Mouse (Mus musculus): Measurements from ENCODE around the gene Fnbp1.
A peak's percentile ranks its signal among the peaks of the same experiment; 100 is the strongest.
"Not testable (repeated sequence)": the region's sequence is repeated elsewhere in the genome, so short reads cannot be mapped to it uniquely, and the experiment has no call there.

Fnbp1 gene

GRCm38 (mm10) chr2:31141867-31142454 lies at the start of gene Fnbp1:
TSS of gene Fnbp1 (minus strand) at chr2:31142008.
- peak; percentile 85 for ATAC-seq (ENCODE audit: insufficient number of reproducible peaks, low FRiP score, low TSS enrichment)

DNA sequence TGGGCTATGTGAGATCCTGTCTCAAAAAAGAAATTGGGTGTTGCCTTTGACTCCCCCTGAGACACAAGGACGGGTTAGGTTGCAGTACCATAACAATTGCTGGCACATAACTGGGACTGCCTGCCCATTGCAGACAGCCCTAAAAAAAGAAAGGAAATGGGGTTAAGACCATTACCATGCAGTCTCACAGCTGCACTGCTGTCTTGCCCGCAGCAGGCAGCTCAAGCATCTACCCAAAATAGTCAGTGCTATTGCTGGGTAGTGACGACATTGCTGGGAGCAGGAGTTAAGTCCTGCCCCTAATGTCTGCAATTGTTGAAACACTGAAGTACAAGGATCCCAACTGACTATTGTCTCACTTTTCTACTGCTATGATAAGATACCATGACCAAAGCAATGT lies 47.8 kb upstream of the Fnbp1 start:
- ATAC-seq (ENCODE audit: insufficient number of reproducible peaks, low FRiP score, low TSS enrichment): no peak

DNA sequence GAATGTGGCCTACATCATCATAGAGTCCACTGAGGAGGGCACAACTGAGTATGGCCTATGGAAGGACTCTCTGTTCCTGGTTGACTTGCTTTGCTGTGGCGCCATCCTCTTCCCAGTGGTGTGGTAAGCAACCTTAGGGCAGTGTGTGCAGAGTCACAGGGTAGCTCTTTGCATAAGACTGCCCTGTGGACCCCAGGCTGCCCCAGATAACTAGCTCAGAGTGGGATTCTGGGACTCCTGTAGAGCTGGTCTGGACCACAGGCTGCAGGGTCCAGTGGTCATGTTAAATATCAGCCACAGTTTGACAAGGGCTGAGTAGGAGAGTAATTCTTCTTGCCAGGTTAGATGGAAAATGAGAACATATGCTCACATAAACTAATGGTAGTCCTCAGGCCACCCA lies 46.9 kb upstream of the Fnbp1 start:
- no peak for ATAC-seq (ENCODE audit: insufficient number of reproducible peaks, low FRiP score, low TSS enrichment)

- no peak for ATAC-seq (ENCODE audit: insufficient number of reproducible peaks, low FRiP score, low TSS enrichment)
Observed at GRCm38 (mm10) chr2:31183830-31184229, 42.0 kb upstream of the Fnbp1 start.

GRCm38 (mm10) chr2:31182786-31183330 lies 41.0 kb upstream of the Fnbp1 start:
- ATAC-seq (ENCODE audit: insufficient number of reproducible peaks, low FRiP score, low TSS enrichment): no peak

- no peak for ATAC-seq (ENCODE audit: insufficient number of reproducible peaks, low FRiP score, low TSS enrichment)
Observed at GRCm38 (mm10) chr2:31180081-31180551, 38.3 kb upstream of the Fnbp1 start.

GRCm38 (mm10) chr2:31179471-31179870 lies 37.7 kb upstream of the Fnbp1 start:
- ATAC-seq (ENCODE audit: insufficient number of reproducible peaks, low FRiP score, low TSS enrichment): no peak

DNA sequence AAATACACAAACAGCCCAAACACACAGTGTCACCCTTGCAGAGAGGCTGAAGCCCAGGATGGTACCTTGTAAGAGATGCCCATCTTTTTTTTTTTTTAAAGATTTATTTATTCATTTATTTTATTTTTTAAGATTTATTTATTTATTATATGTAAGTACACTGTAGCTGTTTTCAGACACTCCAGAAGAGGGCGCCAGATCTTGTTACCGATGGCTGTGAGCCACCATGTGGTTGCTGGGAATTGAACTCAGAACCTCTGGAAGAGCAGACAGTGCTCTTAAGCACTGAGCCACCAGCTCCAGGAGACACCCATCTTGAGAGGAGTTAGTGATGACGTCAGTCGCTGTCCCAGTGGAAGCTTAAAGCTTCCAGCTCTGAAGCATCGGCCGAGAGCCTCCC lies 36.8 kb upstream of the Fnbp1 start:
- not testable (repeated sequence) for ATAC-seq (ENCODE audit: insufficient number of reproducible peaks, low FRiP score, low TSS enrichment)

GRCm38 (mm10) chr2:31173290-31173689 lies 31.5 kb upstream of the Fnbp1 start:
- no peak for ATAC-seq (ENCODE audit: insufficient number of reproducible peaks, low FRiP score, low TSS enrichment)

DNA sequence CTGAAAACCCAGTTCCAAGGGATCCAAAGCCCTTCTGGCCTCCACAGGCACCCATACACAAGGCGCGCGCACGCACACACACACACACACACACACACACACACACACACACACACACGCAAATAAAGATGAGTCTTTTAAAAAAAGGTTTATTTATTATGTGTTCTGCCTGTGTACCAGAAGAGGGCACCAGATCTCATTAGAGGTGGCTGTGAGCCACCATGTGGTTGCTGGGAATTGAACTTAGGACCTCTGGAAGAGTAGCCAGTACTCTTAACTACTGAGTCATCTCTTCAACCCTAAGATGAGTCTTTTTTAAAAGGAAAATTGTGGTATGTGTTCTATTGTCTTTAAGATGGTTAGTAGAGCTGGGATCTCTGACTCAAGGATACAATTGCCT lies 30.7 kb upstream of the Fnbp1 start:
- ATAC-seq (ENCODE audit: insufficient number of reproducible peaks, low FRiP score, low TSS enrichment): no peak

DNA sequence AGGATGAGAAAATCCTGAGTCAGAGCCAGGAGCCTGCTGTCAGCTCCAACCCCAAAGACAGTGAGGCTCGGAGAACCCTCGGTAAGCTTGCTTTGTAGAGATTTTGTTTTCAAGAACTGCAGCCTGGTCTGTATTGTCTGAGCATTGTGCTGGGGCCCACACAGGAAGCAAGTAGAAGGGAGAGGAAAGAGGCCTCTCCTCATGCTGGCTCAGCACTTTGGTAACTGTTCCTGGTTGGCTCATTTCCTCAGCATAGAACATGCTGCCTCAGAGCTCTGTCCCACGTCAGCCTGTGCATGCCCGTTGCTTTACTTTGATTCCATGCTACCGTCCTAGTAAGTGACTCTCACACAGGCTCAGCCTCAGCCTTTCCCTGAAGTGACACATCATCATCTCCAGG lies 30.2 kb upstream of the Fnbp1 start:
- no peak for ATAC-seq (ENCODE audit: insufficient number of reproducible peaks, low FRiP score, low TSS enrichment)

GRCm38 (mm10) chr2:31170164-31170563 lies 28.4 kb upstream of the Fnbp1 start:
- no peak for ATAC-seq (ENCODE audit: insufficient number of reproducible peaks, low FRiP score, low TSS enrichment)

- no peak for ATAC-seq (ENCODE audit: insufficient number of reproducible peaks, low FRiP score, low TSS enrichment)
Observed at GRCm38 (mm10) chr2:31169001-31169400, 27.2 kb upstream of the Fnbp1 start.

DNA sequence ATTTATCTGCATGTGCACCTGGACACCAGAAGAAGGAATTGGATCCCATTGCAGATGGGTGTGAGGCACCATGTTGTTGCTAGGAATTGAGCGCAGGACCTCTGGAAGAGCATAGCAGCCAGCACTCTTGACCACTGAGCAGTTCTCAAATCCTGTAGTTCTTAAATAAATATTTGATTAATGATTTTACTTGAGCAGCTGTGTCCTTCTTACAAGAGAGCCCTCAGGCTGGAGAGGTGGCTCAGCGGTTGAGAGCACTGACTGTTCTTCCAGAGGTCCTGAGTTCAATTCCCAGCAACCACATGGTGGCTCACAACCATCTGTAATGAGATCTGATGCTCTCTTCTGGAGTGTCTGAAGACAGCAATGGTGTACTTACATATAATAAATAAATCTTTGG lies 25.8 kb upstream of the Fnbp1 start:
- ATAC-seq (ENCODE audit: insufficient number of reproducible peaks, low FRiP score, low TSS enrichment): not testable (repeated sequence)

DNA sequence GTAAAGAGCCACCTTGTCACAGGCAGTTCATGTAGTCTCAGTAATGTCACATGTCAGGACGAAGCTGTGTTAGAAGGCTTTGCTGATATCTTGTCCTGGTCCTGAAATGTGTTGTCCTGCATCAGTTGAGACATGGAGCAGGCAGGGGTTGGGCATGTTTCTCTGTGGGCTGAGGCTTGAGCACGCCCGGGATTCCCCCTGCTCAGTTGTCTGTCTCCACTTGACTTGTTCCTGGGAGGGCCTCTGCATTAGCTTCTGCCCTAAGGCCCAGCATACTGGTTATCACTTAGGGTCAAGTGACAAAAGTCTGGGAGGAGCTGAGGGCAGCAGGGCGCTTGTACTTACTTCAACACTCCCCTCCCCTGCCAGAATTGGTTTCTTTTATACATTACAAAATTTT lies 23.7 kb upstream of the Fnbp1 start:
- no peak for ATAC-seq (ENCODE audit: insufficient number of reproducible peaks, low FRiP score, low TSS enrichment)

GRCm38 (mm10) chr2:31164841-31165455 lies 23.1 kb upstream of the Fnbp1 start:
- ATAC-seq (ENCODE audit: insufficient number of reproducible peaks, low FRiP score, low TSS enrichment): no peak

- no peak for ATAC-seq (ENCODE audit: insufficient number of reproducible peaks, low FRiP score, low TSS enrichment)
Observed at GRCm38 (mm10) chr2:31163361-31164118, 21.7 kb upstream of the Fnbp1 start.

- no peak for ATAC-seq (ENCODE audit: insufficient number of reproducible peaks, low FRiP score, low TSS enrichment)
Observed at GRCm38 (mm10) chr2:31161620-31162019, 19.8 kb upstream of the Fnbp1 start.

DNA sequence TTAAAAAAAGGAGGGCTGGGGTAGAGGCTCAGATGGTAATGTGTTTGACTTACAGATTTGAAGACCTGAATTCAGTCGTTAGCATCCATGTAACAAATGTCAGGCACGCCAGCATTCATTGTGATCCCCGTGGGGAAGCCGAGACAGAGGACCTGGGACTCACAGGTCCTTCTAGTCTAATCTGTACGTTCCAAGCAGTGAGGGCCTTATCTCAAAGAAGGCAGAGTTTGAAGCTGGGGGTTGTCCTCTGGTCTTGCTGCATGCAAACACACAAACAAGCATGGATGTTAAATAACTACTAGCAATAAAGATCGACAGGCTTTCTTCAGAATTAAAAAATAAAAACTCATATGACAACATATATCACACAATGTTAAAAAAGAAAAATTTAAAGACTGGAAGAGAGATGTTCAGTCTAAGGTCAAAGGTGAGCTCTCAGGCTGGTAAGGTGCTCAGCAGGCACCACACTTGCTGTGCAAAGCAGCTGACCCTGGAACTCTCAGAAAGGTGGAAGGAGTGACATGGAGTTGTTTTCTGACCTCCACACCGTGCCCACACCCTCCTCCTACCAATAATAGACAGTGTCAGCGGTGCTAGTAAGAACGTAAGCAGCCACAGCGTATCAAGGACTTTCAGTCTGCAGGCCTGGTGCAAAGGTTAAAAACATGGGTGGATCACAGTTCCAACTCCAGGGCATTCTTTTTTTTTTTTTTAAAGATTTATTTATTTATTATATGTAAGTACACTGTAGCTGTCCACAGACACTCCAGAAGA lies 18.5 kb upstream of the Fnbp1 start:
- ATAC-seq (ENCODE audit: insufficient number of reproducible peaks, low FRiP score, low TSS enrichment): no peak

GRCm38 (mm10) chr2:31156846-31157245 lies 15.0 kb upstream of the Fnbp1 start:
- no peak for ATAC-seq (ENCODE audit: insufficient number of reproducible peaks, low FRiP score, low TSS enrichment)
